Mouse (Mus musculus) erythroblast, adult 5-6 weeks (primary cell): Measurements from ENCODE around the gene Cdk17. TPM values are rescaled to one million over a fixed set of nuclear protein-coding genes. Genes with fewer than 3 reads are reported as not detected.

Experiments
- ATAC-seq: replicated peaks from 2 replicates; pipeline ENCODE4 v1.8.0; 2016; ENCODE audit warnings: moderate number of reproducible peaks, mild to moderate bottlenecking, moderate TSS enrichment, inconsistent platforms; ENCODE audit not compliant: poor library complexity, low FRiP score, severe bottlenecking
- total RNA-seq, 2 experiments: library from RNA; stranded (forward) in 1 of 2; stranded (reverse) in 1 of 2; fragments of 150-400 nt in 1 of 2; fragments of 200-764, 138-1000 nt in 1 of 2; gene quantifications; 2 replicates each; pipeline versions ENCODE4 v1.2.3 to v1.2.4; 2015 to 2017; ENCODE audit warnings: low replicate concordance in 2 of 2

The Cdk17 gene
- total RNA-seq, 2 experiments from 2014 or later, result 26.2 to 27.5 TPM

GRCm38 (mm10) chr10:93250436-93251317 is 90.0 kb downstream of the Cdk17 start:
- ATAC-seq, result no peak

- ATAC-seq, result no peak
Measured at GRCm38 (mm10) chr10:93251426-93251825, 90.8 kb downstream of the Cdk17 start.

DNA sequence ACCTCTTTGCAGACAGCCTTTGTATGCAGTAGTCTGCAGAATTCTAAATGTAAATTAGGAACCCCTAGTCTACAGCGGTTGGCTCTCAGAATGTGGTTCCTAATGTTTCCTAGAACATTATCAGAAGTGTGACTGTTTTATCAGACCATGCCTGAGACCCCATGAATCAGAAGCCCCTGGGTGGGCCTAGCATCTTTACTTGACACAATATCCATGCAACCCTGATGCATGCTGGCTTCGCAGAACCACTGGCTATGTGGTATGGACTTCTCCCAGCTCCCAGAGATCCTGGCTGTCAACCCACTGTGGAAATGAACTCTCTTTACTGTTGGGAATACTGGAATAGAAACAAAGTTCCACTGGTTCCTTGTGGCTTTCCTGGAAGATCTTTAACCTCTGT is 92.0 kb downstream of the Cdk17 start:
- ATAC-seq, result no peak

- ATAC-seq, result no peak
Measured at GRCm38 (mm10) chr10:93253156-93253555, 92.5 kb downstream of the Cdk17 start.

- no peak for ATAC-seq
Measured at GRCm38 (mm10) chr10:93255294-93255693, 94.6 kb downstream of the Cdk17 start.

DNA sequence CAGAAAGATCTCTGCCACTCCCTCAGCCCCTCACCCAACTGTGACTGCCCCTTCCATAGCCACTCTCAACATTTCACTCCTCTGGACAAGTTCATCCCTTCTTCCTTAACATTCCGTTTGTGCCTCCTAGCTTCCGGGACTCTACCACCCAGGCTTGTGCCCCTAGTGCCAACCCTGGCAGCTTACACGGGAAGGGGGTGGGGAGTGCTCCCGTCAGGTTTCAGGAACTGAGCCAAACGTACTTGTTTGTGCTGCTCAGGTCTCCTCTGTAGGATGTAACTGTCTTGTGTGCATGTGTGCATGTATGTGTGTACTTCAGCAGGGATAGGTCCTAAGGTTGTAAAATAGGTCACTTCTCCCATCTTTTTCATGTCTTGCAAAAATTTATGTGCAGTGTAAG is 99.2 kb downstream of the Cdk17 start:
- no peak for ATAC-seq

DNA sequence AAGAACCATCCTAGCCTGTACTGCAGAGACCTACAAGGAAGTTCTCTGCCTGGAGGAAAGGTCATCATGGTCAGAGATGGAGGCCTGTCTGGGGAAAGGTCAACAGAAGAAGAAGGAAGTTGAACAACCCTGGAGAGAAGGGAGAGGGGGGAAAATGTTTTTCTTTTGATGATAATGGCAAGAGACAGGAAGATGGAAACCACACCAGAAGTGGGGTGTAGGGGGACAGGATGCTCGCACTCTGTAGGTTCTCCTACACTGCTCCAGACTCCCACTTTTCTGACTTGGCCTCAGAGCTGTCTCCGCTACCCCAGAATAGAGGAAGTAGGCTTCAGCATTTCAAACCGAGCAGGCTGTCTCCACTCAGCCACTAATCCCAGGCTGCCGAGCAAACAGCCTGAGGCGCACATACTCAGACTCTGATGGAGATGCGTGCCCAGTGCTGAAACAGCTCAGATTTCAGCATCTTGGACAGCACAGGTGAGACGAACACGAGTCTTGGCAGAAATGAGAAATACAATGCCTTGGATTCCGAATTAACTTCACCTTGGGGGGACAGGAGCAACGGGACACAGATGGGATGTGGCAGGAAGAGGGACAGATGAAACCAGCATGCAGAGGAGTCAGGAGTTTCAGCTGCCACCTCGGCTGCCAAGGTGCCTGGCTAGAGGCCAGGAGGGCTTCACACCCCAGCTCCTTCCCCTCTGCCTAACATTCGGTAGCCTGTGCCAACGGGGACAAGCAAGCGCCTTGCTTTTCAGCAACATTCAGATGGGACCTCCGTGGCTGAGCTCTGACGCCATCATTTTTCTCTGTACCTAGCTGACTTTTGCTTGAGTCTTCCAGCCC is 100.7 kb downstream of the Cdk17 start:
- no peak for ATAC-seq

DNA sequence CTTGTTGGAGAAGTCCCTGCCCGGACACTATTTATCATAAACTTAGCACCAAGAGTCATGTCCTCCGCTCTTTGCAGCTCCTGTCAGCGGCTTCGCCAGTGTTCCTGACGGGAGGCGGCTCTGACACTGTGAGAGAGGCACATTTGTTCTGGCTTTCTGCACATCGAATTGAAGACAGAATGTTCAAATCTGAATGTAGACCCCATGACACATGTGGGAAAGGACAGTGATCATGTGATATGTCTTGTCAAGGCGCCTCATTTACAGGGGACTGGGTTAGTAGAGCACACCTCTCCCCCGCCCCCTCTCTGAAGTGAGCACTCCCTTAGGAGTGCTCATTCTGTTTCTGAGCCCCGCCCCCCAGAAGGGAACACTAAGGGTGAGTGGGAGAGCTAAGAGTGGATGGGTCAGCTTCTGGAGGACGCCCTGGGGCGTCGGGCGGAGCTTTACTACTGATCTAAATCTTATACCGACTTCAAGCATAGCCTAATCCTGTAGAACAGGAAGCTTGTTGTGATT is 101.4 kb downstream of the Cdk17 start:
- no peak for ATAC-seq

DNA sequence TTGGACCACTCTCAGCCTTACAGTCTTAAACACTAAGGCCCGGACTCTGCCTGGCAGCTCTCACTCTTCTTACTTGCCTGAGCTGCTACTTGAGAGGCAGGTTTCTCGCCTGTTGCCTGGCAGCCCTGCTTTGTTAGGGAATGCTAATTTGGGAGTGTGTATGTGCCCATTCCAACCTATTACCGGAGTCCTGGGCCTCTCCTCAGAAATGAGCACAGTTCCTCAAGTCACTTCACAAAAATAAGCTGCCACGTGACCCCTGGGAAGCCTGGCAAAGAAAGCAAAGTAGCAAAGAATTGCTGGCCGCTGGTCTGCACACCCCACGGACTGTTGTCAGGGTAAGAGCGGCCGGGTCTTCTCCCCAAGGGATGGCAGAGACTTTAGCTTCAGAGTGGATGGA is 102.8 kb downstream of the Cdk17 start:
- no peak for ATAC-seq

DNA sequence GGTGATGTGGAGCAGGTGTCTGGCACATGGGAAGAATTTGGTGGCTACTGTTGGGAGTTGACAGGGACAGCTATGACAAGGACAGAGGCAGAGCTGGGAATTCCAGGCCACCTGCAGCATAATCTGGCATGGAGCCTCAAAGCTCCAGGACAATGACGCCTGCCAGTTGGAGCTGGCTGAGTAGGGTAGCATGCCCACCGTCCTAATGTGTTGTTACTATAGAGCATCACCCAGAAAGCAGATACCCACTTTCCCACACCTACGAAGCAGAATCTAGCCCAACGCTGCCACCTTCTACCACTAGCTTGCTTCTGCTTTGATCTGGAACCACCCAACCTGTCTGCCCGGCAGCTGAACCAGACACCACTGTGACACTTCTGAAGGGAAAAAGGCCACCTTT is 103.3 kb downstream of the Cdk17 start:
- no peak for ATAC-seq

DNA sequence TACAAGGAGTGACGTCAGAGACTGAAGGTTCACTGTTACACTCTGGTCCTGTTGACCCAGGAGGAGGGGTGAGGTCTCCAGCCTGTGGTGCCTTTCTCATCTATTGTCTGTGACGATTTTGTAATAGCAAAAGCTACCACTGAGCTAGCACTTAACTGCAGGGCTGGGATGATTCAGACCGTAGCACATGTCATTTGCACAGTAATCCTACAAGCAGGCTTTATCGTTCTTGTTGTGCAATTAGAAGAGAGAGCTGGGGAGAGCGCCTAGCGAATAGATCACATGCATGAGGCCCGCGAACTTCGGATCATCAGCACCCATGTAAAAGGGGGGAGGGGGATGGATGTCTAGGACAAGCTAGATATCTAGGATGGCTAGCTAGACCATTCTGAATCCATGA is 105.2 kb downstream of the Cdk17 start:
- no peak for ATAC-seq

DNA sequence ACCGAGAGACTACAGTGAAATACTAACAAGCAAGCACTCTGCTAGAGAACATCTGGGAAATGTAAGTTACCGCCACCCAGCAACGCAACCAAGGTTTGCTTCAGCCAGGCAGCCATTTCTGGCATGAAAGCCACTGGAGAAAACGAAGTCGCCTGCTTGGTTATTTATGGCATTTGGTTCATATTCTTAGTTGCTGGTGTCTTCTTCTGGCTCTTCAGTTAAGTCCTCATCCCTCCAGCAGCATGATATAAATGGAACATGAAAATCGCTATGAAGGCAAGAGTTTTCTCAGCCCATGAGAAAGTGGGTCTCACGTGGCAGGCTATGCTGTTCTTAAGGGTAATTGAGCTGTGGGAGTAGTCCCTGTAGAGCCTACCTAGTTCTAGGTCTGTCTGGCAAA is 105.8 kb downstream of the Cdk17 start:
- no peak for ATAC-seq

DNA sequence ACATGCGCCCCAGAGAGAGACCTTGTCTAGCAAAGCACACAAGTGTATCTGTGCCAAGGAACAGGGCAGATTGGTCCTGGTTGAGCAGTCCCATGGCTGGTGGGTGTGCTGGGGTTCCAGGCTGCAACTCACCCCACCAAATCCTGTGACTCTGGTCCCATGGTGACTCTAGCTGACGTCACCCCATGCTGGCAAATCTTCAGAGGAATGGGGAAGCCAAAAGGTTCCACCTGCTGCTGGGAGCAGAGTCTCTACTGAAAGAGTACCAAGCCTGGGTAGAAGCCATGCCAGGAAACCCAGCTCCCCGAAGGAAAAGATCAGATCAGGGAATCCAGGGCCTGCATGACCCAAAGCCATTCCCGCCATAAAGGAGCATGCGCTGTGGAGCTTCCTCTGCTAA is 106.8 kb downstream of the Cdk17 start:
- ATAC-seq, result no peak

DNA sequence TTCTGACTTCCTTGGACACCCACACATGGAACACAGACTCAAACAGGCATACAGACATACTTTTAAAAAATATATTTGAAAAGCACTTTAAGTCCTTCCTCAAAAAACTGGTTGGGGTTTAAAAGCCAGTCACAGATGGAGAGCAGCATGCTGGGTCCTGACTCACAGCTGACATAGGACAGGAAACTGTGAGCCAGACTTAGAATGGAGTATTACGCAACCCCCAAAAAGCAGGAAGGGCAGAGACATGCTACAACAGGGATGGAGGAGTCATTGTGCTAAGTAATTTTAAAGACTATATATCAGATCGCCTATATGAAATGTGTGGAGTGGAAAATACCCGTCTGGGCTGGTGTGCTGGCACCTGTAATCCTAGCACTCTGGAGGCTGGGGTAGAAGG is 107.7 kb downstream of the Cdk17 start:
- ATAC-seq, result no peak

DNA sequence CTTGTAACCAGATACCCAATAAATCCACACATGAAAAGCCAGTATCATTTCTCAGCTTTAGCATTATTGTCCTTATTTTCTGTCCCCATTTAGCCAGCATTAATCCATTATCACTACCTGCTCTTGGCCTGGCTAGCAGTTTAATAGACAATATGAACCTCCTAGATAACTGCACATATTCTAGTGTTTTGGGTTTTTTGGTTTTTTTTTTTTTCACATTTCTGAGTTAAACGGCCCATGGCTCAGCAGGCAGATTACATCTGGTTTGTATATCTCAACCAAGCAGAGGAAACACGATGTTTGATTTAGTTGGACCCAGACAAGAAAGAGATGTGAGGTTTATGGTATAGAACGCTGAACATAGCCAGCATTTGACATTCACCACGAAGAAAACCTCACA is 109.1 kb downstream of the Cdk17 start:
- ATAC-seq, result no peak

- ATAC-seq, result no peak
Measured at GRCm38 (mm10) chr10:93270889-93271460, 110.3 kb downstream of the Cdk17 start.

DNA sequence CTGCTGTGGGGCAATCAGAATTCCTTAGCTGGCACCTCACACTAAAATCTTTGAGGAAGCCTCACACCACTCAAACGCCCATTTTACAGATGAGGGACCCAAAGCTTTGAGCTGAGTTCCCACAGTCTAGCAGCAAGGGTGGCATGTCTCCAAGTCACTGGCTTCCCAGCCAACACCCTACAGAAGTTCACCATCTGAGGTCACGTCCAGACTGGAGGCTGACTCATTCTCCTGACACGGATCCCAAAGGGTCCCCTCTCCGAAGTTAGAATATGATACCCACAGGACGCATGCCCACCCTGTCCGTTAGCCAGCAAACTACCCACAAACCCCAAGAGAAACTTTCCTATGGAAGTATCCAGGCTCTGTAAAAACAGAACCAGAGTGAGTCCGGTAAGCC is 111.2 kb downstream of the Cdk17 start:
- ATAC-seq, result no peak

GRCm38 (mm10) chr10:93272986-93273982 is 112.6 kb downstream of the Cdk17 start:
- no peak for ATAC-seq

- no peak for ATAC-seq
Measured at GRCm38 (mm10) chr10:93274277-93274696, 113.6 kb downstream of the Cdk17 start.
